Mouse (Mus musculus): ENCODE data around the gene Ngfr.

The Ngfr gene

GRCm38 (mm10) chr11:95595438-95596149, 8.1 kb upstream of the Ngfr start:
- DNase-seq (ENCODE audit: low read depth), result no peak

GRCm38 (mm10) chr11:95594686-95595212, 7.2 kb upstream of the Ngfr start:
- DNase-seq (ENCODE audit: low read depth), result no peak

GRCm38 (mm10) chr11:95593501-95593900, 6.0 kb upstream of the Ngfr start:
- DNase-seq (ENCODE audit: low read depth), result no peak

- no peak for DNase-seq (ENCODE audit: low read depth)
These were observed 5.2 kb upstream of the Ngfr start for GRCm38 (mm10) chr11:95592691-95593090.

- DNase-seq (ENCODE audit: low read depth), result no peak
These were observed 1.7 kb upstream of the Ngfr start for GRCm38 (mm10) chr11:95589195-95589594.

GRCm38 (mm10) chr11:95586751-95587422, 648 bp downstream of the Ngfr start:
- no peak for DNase-seq (ENCODE audit: low read depth)

GRCm38 (mm10) chr11:95586184-95586583, 1.4 kb downstream of the Ngfr start:
- no peak for DNase-seq (ENCODE audit: low read depth)

GRCm38 (mm10) chr11:95585684-95586083, 1.9 kb downstream of the Ngfr start:
- no peak for DNase-seq (ENCODE audit: low read depth)

- no peak for DNase-seq (ENCODE audit: low read depth)
These were observed 2.3 kb downstream of the Ngfr start for GRCm38 (mm10) chr11:95585281-95585680.

- no peak for DNase-seq (ENCODE audit: low read depth)
These were observed 2.9 kb downstream of the Ngfr start for GRCm38 (mm10) chr11:95584651-95585050.

GRCm38 (mm10) chr11:95583396-95583795, 4.1 kb downstream of the Ngfr start:
- no peak for DNase-seq (ENCODE audit: low read depth)

GRCm38 (mm10) chr11:95582193-95582592, 5.3 kb downstream of the Ngfr start:
- no peak for DNase-seq (ENCODE audit: low read depth)

- DNase-seq (ENCODE audit: low read depth), result no peak
These were observed 8.1 kb downstream of the Ngfr start for GRCm38 (mm10) chr11:95579455-95579854.

GRCm38 (mm10) chr11:95577776-95578446, 9.6 kb downstream of the Ngfr start:
- peak; percentile 39 for DNase-seq (ENCODE audit: low read depth)

- DNase-seq (ENCODE audit: low read depth), result no peak
These were observed 11.2 kb downstream of the Ngfr start for GRCm38 (mm10) chr11:95576299-95576698.

- DNase-seq (ENCODE audit: low read depth), result peak; percentile 47
These were observed 11.7 kb downstream of the Ngfr start for GRCm38 (mm10) chr11:95575791-95576190.

- no peak for DNase-seq (ENCODE audit: low read depth)
These were observed 12.7 kb downstream of the Ngfr start for GRCm38 (mm10) chr11:95574786-95575334.

GRCm38 (mm10) chr11:95572227-95572626, 15.3 kb downstream of the Ngfr start:
- no peak for DNase-seq (ENCODE audit: low read depth)

- no peak for DNase-seq (ENCODE audit: low read depth)
These were observed 15.8 kb downstream of the Ngfr start for GRCm38 (mm10) chr11:95571755-95572154.

GRCm38 (mm10) chr11:95570827-95571619, 16.5 kb downstream of the Ngfr start:
- no peak for DNase-seq (ENCODE audit: low read depth)

GRCm38 (mm10) chr11:95569908-95570307, 17.6 kb downstream of the Ngfr start:
- DNase-seq (ENCODE audit: low read depth), result no peak

Measured in NIH3T3 (cell line).